Mouse (Mus musculus) bone marrow, adult 2 months (tissue): ENCODE measurements around the gene Mrvi1.

Source experiments
- CTCF ChIP-seq: fragments of 200-500 bp; IDR thresholded peaks from 2 replicates; pipeline ENCODE4 v1.5.1; 2011; ENCODE audit warnings: low read length, control low read depth; ENCODE audit not compliant: control insufficient read depth, insufficient read depth
- POLR2A ChIP-seq: fragments of 200-500 bp; IDR thresholded peaks from 2 replicates; pipeline ENCODE4 v1.6.1; 2011; ENCODE audit warnings: low read depth, mild to moderate bottlenecking, control low read depth, low read length, borderline replicate concordance; ENCODE audit not compliant: control insufficient read depth

GRCm38 (mm10) chr7:110834018-110834417 is 148.2 kb downstream of the Mrvi1 start:
- TF ChIP-seq CTCF (no peak), POLR2A (no peak)
